Mouse (Mus musculus): ENCODE measurements around the gene Zdhhc12. TPM values are rescaled to one million over a fixed set of nuclear protein-coding genes. Genes with fewer than 3 reads are reported as not detected.
"Not testable (repeated sequence)": the region's sequence is repeated elsewhere in the genome, so short reads cannot be mapped to it uniquely, and the experiment has no call there.

Gene Zdhhc12
- polyA plus RNA-seq (2015; fragmentation: Nextera tagmentation; extraction: Ambion mirVana): 24.0 and 25.3 TPM in 2 replicates

DNA sequence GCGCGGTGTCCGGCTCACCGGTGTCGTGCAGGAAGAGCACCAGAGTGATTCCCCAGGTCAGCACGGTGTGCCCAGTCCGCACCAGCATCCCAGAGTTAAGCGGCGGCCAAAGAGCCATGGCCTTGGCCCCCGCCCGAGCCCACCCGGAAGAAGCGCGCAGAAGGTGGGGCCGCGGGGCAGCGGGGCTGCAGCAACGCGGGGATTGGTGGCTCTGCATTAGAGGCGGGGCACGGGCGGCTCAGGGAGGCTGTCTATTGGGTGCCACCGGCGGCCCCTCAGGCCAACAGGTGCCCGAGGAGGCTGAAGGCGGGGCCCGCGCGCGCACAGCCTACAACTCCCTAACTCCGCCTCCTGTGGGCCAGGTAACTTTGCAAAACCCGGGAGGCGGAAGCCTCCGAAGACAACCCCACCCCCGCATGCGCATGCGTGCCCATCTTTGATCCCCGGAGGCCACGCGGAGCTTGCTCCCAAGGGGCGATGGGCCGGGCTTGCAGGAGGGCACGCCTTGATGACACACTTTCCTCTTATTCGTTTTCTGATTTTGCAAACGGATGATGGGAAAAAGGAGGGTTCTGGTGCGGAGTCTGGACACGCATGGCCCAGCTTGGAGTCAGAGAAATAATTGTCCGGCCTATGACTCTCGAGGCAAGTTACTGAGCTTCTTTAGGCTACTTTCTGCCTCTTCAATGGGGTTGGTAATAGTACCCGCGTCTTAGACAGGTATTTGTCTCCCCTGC is at the start of gene Zdhhc12:
Gene Zdhhc12 (minus strand): TSS at position 178 of the 737 bp plus-strand sequence.
- peak; percentile 92 for ATAC-seq (ENCODE audit: insufficient number of reproducible peaks, insufficient read depth, low FRiP score, low TSS enrichment, low read depth)
- H3K36me3 ChIP-seq: peaks cover 49% of the 10 kb centered on the region
- no peaks in the 10 kb centered on the region for H3K9me3 ChIP-seq
- peak within 1 kb of the TSS; percentile 66 for H3K4me3 ChIP-seq
- peak within 1 kb of the TSS; percentile 76 for H3K9ac ChIP-seq
- H3K27me3 ChIP-seq: no peaks in the 10 kb centered on the region
- H3K4me1 ChIP-seq: peaks cover 20% of the 10 kb centered on the region
- H3K27ac ChIP-seq: peak within 1 kb of the TSS; percentile 71
- peak within 1 kb of the TSS; percentile 79 for H3K4me2 ChIP-seq
- WGBS: under 1% methylated on average over 51 of the region's 51 CpGs

DNA sequence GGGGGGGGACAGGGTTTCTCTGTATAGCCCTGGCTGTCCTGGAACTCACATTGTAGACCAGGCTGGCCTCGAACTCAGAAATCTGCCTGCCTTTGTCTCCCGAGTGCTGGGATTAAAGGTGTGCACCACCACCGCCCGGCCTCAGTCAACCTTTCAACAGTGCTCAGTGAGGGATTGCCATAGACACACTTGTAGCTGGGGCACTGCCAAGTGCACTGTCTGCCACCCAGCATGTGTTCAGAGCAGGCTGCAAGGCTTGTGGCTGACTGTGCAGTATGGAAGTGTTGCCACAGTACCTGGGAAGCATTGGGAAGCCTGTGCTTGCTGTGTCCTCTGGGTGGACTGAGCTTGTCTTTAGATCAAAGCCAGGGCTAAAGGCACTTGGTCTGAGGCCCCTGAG is 46.6 kb upstream of the Zdhhc12 start:
- 95% methylated on average over 4 of the region's 4 CpGs for WGBS
- not testable (repeated sequence) for H3K27me3 ChIP-seq; H3K4me1 ChIP-seq; ATAC-seq (ENCODE audit: insufficient number of reproducible peaks, insufficient read depth, low FRiP score, low TSS enrichment, low read depth); H3K27ac ChIP-seq; H3K4me3 ChIP-seq; H3K9me3 ChIP-seq; H3K4me2 ChIP-seq; H3K9ac ChIP-seq
- peaks cover 88% of the 10 kb centered on the region for H3K36me3 ChIP-seq

DNA sequence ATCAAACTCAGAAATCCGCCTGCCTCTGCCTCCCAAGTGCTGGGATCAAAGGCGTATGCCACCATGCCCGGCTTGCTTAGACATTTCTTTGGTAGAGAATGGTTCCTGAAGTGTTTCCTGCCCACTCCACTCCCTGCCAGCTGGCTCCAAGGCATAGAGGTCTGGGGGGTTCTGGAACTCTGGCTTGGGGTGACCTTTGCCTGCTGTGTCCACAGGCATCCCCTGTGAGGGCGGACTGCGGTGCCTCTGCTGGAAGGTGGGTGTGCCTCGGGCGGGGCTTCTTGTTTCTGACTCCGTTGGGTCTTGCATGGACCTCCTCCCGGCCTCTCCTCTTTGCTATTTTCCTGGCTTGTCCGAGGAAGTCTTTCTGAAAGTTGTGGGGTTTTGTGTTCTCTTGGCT is 43.0 kb upstream of the Zdhhc12 start:
- Histone ChIP-seq H3K27me3 (no peaks in the 10 kb centered on the region), H3K4me2 (no peak overlapping the region), H3K4me1 (peaks cover 22% of the 10 kb centered on the region), H3K36me3 (peaks cover 53% of the 10 kb centered on the region), H3K4me3 (no peak overlapping the region), H3K9me3 (no peaks in the 10 kb centered on the region), H3K9ac (no peak overlapping the region), H3K27ac (no peak overlapping the region)
- no peak for ATAC-seq (ENCODE audit: insufficient number of reproducible peaks, insufficient read depth, low FRiP score, low TSS enrichment, low read depth)
- 87% methylated on average over 10 of the region's 10 CpGs for WGBS

DNA sequence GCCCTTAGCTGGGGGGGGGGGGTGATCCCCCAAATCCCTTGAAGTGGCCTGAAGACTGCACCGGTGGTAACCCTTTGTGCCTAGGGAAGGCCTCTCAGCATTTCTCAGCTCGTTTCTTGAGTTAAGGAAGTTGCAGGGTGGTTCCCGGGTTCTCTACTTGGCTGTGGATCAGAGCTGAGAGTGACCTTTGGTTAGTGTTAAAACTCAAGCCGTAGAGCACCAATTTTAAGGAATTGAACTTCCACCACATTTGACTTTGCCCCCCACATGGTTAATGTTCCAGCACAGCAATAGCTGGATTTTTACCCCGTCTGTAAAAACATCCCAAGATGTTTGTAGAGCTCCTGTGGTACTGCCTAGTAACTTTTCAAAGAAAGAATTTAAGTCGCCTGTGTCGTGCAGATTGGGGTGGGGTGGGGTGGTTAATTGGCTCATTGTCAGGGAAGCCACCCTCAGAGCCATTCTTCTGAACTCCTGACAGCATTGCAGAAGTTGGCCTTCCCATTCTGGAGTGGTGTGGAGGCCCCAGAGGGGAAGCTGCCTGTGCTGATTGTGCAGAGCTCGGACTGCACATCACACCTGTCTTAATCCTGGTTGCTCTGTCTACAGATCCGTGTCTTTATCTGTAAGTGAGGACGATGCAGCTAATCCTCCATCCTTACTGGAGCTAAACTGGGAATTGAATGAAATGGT is 41.6 kb upstream of the Zdhhc12 start:
- Histone ChIP-seq H3K4me1 (peaks cover 22% of the 10 kb centered on the region), H3K27ac (no peak overlapping the region), H3K27me3 (no peaks in the 10 kb centered on the region), H3K9ac (peak overlapping the region; percentile 86), H3K4me2 (peak overlapping the region; percentile 94), H3K9me3 (no peaks in the 10 kb centered on the region), H3K4me3 (peak overlapping the region; percentile 93), H3K36me3 (peaks cover 39% of the 10 kb centered on the region)
- ATAC-seq (ENCODE audit: insufficient number of reproducible peaks, insufficient read depth, low FRiP score, low TSS enrichment, low read depth): no peak
- WGBS: 72% methylated on average over 10 of the region's 10 CpGs

DNA sequence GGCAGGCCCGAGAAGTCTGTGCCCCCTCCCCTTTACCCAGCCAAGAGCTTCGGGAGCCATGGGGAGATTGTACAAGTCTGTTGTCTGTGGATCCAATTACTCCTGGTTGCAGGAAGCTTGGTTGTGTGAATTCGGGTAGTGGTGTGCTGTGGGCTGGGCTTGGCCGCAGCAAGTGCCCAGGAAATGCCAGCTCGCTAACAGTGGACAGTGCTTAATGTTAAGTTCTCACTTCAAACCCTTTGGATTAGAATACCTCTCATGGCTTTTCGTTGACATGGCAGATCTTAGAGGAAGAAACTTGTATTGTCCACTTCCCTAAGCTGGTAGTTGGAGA is 40.9 kb upstream of the Zdhhc12 start:
- peak overlapping the region; percentile 94 for H3K4me2 ChIP-seq
- no peaks in the 10 kb centered on the region for H3K9me3 ChIP-seq
- peaks cover 37% of the 10 kb centered on the region for H3K36me3 ChIP-seq
- H3K27me3 ChIP-seq: no peaks in the 10 kb centered on the region
- 21% methylated on average over 6 of the region's 6 CpGs for WGBS
- peaks cover 22% of the 10 kb centered on the region for H3K4me1 ChIP-seq
- no peak for ATAC-seq (ENCODE audit: insufficient number of reproducible peaks, insufficient read depth, low FRiP score, low TSS enrichment, low read depth)
- peak overlapping the region; percentile 86 for H3K9ac ChIP-seq
- peak overlapping the region; percentile 93 for H3K4me3 ChIP-seq
- H3K27ac ChIP-seq: 0 out of 2 replicates have a peak overlapping the region, but pooled peaks have one; percentile 74

DNA sequence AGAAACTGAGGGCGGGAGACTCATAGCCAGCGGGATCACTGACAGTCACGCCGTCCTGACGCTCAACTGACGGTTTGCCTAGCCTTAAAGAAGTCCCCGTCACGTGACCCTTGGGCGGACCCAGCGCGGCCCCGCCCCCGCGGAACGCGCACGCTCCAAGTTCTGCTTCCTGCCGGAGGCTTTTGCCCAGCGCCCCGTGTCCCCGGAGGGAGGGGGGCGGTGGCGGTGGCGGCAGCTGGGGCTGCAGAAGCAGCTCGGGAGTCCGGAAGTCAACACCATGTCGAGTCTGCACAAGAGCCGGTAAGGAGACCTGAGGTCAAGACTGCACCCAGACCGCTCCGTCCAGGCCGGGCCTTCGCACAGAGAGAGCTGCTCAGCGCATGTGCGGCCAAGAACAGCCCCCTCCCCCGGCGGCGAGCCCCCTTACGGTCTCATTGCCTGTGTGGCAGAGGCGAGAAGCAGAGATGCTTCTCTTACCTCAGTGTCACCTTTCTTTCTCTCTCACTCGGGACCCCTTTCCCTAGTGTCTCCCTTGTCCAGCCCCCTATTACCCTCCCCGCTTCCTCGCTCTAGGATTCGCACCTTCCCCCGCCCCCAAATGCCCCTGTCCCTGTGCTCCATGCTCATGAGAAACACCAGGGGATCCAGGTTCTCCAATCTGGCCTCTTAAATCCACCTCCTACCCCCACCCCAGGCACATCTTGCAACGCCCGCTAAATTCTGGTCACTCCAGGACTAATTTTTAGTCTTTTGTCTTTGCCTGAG is 40.3 kb upstream of the Zdhhc12 start, which contains the start of gene Tbc1d13:
Gene Tbc1d13 (plus strand): TSS at position 134 of the 765 bp plus-strand sequence.
- Histone ChIP-seq H3K9me3 (no peaks in the 10 kb centered on the region), H3K4me3 (peak within 1 kb of the TSS; percentile 93), H3K36me3 (peaks cover 33% of the 10 kb centered on the region), H3K4me2 (peak within 1 kb of the TSS; percentile 94), H3K27ac (peak within 1 kb of the TSS; percentile 74), H3K9ac (peak within 1 kb of the TSS; percentile 86), H3K27me3 (no peaks in the 10 kb centered on the region), H3K4me1 (peaks cover 22% of the 10 kb centered on the region)
- ATAC-seq (ENCODE audit: insufficient number of reproducible peaks, insufficient read depth, low FRiP score, low TSS enrichment, low read depth): peak; percentile 90
- WGBS: under 1% methylated on average over 46 of the region's 46 CpGs

DNA sequence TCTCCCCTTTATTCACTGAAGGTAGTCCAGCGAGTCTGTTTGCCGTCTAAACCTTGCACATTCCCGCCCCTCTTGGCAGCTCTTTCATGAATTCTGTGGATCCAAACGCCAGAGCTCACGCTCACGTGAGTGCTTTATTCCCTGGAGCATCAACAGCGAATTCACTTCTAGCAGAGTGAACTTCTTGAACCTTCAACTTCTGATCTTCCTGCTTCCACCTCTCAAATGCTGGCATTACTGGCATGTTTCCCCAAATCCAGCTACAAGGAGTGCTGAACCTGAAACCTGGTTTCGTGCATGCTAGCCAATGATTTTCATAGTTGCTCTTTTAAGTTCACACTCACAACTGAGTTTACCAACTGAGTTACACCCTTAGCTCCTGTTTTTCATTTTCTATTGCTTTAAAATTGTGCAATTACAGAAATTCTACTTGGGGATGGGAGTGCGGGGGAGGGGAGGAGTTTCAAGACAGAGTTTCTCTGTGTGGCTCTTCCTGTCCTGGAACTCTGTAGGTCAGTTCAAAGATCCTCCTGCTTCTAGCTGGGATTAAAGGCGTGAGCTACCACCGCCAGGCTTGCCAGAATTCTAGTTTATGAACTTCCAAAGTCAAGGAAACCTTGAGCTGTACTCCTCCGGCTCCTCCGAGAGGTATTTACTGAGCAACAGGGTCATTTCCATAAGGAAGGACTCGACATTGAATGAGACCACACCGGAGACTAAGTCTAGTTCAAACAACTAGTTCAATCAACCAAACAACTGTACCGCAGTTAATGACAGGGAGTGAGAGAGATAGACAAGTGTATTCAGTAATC is 39.6 kb upstream of the Zdhhc12 start:
- peaks cover 22% of the 10 kb centered on the region for H3K4me1 ChIP-seq
- 13% methylated on average over 16 of the region's 16 CpGs for WGBS
- peak overlapping the region; percentile 94 for H3K4me2 ChIP-seq
- H3K9ac ChIP-seq: peak overlapping the region; percentile 86
- no peak for ATAC-seq (ENCODE audit: insufficient number of reproducible peaks, insufficient read depth, low FRiP score, low TSS enrichment, low read depth)
- H3K36me3 ChIP-seq: peaks cover 27% of the 10 kb centered on the region
- H3K27me3 ChIP-seq: no peaks in the 10 kb centered on the region
- H3K27ac ChIP-seq: peak overlapping the region; percentile 74
- no peaks in the 10 kb centered on the region for H3K9me3 ChIP-seq
- peak overlapping the region; percentile 93 for H3K4me3 ChIP-seq

DNA sequence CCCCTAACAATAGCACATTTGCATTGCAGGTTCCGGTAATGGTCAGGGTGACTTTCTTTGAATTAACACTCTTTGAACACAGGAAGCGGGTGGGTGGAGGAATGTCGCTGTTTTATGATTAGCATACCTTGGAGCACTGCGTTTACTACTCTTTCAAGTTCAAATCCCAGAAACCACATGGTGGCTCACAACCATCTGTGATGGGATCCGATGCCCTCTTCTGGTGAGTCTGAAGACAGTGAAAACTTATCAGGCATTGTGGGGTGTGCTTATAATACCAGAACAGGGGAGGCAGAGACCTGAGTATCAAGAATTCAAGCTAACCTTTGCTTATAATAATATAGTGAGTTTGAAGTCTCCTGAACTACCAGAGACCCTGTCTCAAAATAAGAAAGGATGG is 37.8 kb upstream of the Zdhhc12 start:
- 61% methylated on average over 5 of the region's 5 CpGs for WGBS
- not testable (repeated sequence) for ATAC-seq (ENCODE audit: insufficient number of reproducible peaks, insufficient read depth, low FRiP score, low TSS enrichment, low read depth); H3K27ac ChIP-seq; H3K4me3 ChIP-seq; H3K9ac ChIP-seq; H3K27me3 ChIP-seq; H3K9me3 ChIP-seq; H3K4me2 ChIP-seq
- peaks cover 11% of the 10 kb centered on the region for H3K36me3 ChIP-seq
- H3K4me1 ChIP-seq: peaks cover 22% of the 10 kb centered on the region

DNA sequence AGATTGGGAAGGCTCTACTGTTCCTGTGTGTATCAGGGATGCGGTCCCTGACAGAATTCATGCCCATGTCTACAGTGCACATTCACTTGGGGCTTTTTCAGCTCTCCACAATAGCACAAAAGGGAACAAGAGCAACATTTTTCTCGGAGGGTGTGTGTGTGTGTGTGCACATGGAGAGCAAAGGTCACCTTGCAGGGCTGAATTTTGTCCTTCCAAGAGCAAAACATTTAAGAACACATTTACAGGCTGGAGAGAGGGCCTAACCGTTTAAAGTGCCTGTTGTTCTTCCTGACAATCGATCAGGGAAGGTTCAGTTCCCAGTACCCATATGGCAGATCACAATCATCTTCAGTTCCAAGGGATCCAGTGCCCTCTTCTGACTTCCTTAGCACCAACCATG is 36.7 kb upstream of the Zdhhc12 start:
- Histone ChIP-seq H3K27ac (no peak overlapping the region), H3K4me2 (no peak overlapping the region), H3K9me3 (no peaks in the 10 kb centered on the region), H3K36me3 (peaks cover 1% of the 10 kb centered on the region), H3K27me3 (no peaks in the 10 kb centered on the region), H3K4me3 (no peak overlapping the region), H3K9ac (no peak overlapping the region), H3K4me1 (peaks cover 22% of the 10 kb centered on the region)
- ATAC-seq (ENCODE audit: insufficient number of reproducible peaks, insufficient read depth, low FRiP score, low TSS enrichment, low read depth): no peak
- WGBS: 84% methylated on average over 4 of the region's 4 CpGs

DNA sequence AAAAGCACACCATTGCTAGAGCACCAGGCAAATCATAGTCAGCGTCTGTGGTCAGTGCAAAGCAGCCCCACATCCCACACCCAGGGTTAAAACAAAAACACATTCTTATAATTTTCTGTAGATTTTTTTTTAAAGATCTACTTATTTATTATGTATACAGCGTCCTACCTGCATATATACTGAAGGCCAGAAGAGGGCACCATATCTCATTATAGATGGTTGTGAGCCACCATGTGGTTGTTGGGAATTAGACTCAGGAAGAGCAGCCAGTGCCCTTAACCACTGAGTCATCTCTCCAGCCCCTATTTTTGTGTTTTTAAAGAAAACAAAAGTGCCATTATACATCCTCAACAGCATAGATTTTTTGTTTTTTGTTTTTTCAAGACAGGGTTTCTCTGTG is 35.3 kb upstream of the Zdhhc12 start:
- no peak overlapping the region for H3K4me2 ChIP-seq
- no peak overlapping the region for H3K4me3 ChIP-seq
- no peak for ATAC-seq (ENCODE audit: insufficient number of reproducible peaks, insufficient read depth, low FRiP score, low TSS enrichment, low read depth)
- no peaks in the 10 kb centered on the region for H3K9me3 ChIP-seq
- WGBS: 30% methylated on average over 2 of the region's 2 CpGs
- peaks cover 16% of the 10 kb centered on the region for H3K4me1 ChIP-seq
- H3K9ac ChIP-seq: no peak overlapping the region
- H3K36me3 ChIP-seq: no peaks in the 10 kb centered on the region
- no peak overlapping the region for H3K27ac ChIP-seq
- no peaks in the 10 kb centered on the region for H3K27me3 ChIP-seq

Measured in embryonic facial prominence, embryonic 13.5 days (tissue).